Mouse (Mus musculus) liver, postnatal 0 days (tissue): ENCODE measurements around the gene Olfr935.

ENCODE experiments used
- CTCF ChIP-seq: sonication (generic); IDR thresholded peaks from 2 replicates; pipeline ENCODE4 v1.5.1; 2016; ENCODE audit warnings: antibody characterized with exemption, low read depth
- EP300 ChIP-seq: IDR thresholded peaks from 2 replicates; pipeline ENCODE4 v1.6.1; 2016; ENCODE audit warnings: antibody characterized with exemption, low read depth, mild to moderate bottlenecking

GRCm38 (mm10) chr9:38999583-38999982, at the start of gene Olfr935:
- TF ChIP-seq EP300 (no peak), CTCF (no peak)
